Mouse (Mus musculus) NIH3T3 (cell line): ENCODE data around the gene Gm5796.
"Not testable (repeated sequence)": the region's sequence is repeated elsewhere in the genome, so short reads cannot be mapped to it uniquely, and the experiment has no call there.

Source experiments
- DNase-seq: peaks from one replicate; pipeline ENCODE4 v3.0.0-alpha.2; 2012; ENCODE audit warnings: low read depth

The Gm5796 gene

DNA sequence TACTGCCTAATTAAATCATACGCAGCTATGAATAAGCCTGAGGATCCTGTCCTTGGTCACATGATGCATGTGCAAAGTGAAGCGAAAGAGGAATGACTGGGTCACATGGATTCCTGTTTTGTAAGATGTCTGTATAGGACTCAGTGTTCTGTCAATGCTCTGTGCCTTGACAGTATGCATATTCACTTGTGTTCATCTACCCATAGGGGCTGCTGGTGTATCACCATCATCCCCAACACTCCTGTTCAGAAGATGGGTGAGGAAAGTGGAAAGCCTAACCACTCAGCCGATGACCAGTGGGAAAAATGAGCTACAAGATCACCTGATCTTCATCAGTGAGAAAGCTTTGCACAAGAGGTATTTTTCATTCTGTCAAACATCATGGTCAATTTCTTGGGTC, at the start of gene Gm5796:
Gm5796 (plus strand) TSS at position 301 of the 400 bp plus-strand sequence.
- DNase-seq = not testable (repeated sequence)

DNA sequence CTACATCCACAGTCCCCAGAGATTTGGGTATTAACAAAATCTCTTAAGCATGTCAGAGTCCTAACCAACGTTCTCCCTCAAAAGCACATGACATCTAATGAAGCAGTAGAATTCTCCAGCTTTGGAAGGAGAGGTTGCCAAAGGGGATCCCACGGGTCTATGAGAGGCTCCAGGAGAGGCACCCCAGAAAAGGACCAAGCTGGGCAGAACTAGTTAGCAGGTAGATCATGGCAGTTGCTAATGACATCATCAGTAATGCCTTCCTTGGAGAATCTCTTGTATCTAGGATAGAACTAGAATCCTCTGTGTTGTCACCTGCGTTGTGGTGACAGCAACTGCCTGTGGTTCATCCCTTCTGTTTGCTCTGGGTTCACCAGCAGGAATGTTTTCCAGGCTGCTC, 25.6 kb upstream of the Gm5796 start, which contains the start of gene Gm3099:
Gm3099 (plus strand) TSS at position 301 of the 400 bp plus-strand sequence.
- DNase-seq = not testable (repeated sequence)

DNA sequence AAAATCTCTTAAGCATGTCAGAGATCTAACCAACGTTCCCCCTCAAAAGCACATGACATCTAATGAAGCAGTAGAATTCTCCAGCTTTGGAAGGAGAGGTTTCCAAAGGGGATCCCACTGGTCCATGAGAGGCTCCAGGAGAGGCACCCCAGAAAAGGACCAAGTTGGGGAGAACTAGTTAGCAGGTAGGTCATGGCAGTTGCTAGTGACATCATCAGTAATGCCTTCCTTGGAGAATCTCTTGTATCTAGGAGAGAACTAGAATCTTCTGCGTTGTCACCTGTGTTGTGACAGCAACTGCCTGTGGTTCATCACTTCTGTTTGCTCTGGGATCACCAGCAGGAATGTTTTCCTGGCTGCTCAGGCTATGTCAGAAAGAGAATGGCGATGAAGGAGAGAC, 60.1 kb downstream of the Gm5796 start, which contains the start of gene Gm3115:
Gm3115 (plus strand) TSS at position 301 of the 400 bp plus-strand sequence.
- not testable (repeated sequence) for DNase-seq
